ENCODE assay signal across 10 mouse cellular contexts in genomic region chr8:84793134-84793533, GRCm38 (mm10). TPM values are rescaled to one million over a fixed set of nuclear protein-coding genes. Genes with fewer than 3 reads are reported as not detected.
DNase-seq lines count a peak whose midpoint lies in the region; ATAC-seq lines count a peak whose summit lies in the region.
"Had no signal": no experiment of that assay in that cellular context is flagged by ENCODE, and none has a peak within 500 bp of the region (broad histone marks: within the 10 kb centered on the region; RNA-seq: fewer than 3 reads in every experiment).

No protein-coding gene starts in this region.

- H3K27ac ChIP-seq in hindbrain, embryonic 15.5 days (replicated peaks) = peak overlapping the region; percentile 90
- no peak overlapping the region for H3K27ac ChIP-seq in hindbrain, embryonic 10.5 days
- peak overlapping the region; percentile 75 for H3K27ac ChIP-seq in hindbrain, embryonic 16.5 days (ENCODE audit: low read depth, low read length)
- H3K27ac ChIP-seq: kidney, postnatal 0 days had no signal

- H3K9ac ChIP-seq in hindbrain, embryonic 15.5 days = no peak overlapping the region
- no peak overlapping the region for H3K9ac ChIP-seq in hindbrain, embryonic 16.5 days (ENCODE audit: low read depth, low read length)

- peaks cover 73% of the 10 kb centered on the region for H3K27me3 ChIP-seq in hindbrain, embryonic 15.5 days
- peaks cover 100% of the 10 kb centered on the region for H3K27me3 ChIP-seq in hindbrain, embryonic 10.5 days (ENCODE audit: insufficient read depth, poor library complexity, severe bottlenecking)
- peaks cover 37% of the 10 kb centered on the region for H3K27me3 ChIP-seq in hindbrain, embryonic 16.5 days (replicated peaks; ENCODE audit: control insufficient read depth, insufficient read depth, low read length)

- H3K4me1 ChIP-seq in hindbrain, embryonic 15.5 days (replicated peaks) = peaks cover 70% of the 10 kb centered on the region
- H3K4me1 ChIP-seq in hindbrain, embryonic 10.5 days (replicated peaks) = peaks cover 5% of the 10 kb centered on the region; the same call in 1 of the 2 replicates
- H3K4me1 ChIP-seq in hindbrain, embryonic 16.5 days (ENCODE audit: control insufficient read depth, insufficient read depth, low read depth, low read length) = peaks cover 34% of the 10 kb centered on the region

- H3K36me3 ChIP-seq in hindbrain, embryonic 15.5 days = no peaks in the 10 kb centered on the region
- H3K36me3 ChIP-seq in hindbrain, embryonic 10.5 days = no peaks in the 10 kb centered on the region
- H3K36me3 ChIP-seq in hindbrain, embryonic 16.5 days (ENCODE audit: control insufficient read depth, insufficient read depth, low read length) = no peaks in the 10 kb centered on the region

- ATAC-seq in hindbrain, embryonic 15.5 days (ENCODE audit: low FRiP score, low read depth) = no peak
- no peak for ATAC-seq in hindbrain, embryonic 16.5 days

- no peak for DNase-seq in hindbrain, embryonic 10.5 days (ENCODE audit: low spot score)
- DNase-seq in right cerebral cortex, postnatal 25 days = peak; percentile 59
- no peak for DNase-seq in right cerebral cortex, adult 2 months (ENCODE audit: low spot score in 2 of 2)
- no peak for DNase-seq in retina, postnatal 1 day
- no peak for DNase-seq in lung, postnatal 36 days
- DNase-seq: lung, adult 2 months had no signal

- no peak overlapping the region for H3K4me3 ChIP-seq in hindbrain, embryonic 15.5 days
- no peak overlapping the region for H3K4me3 ChIP-seq in hindbrain, embryonic 10.5 days
- H3K4me3 ChIP-seq in hindbrain, embryonic 16.5 days (ENCODE audit: low read length) = no peak overlapping the region

- H3K4me2 ChIP-seq in hindbrain, embryonic 15.5 days = peak overlapping the region; percentile 40
- no peak overlapping the region for H3K4me2 ChIP-seq in hindbrain, embryonic 16.5 days (ENCODE audit: low read length)

- WGBS in hindbrain, embryonic 15.5 days = 80% methylated on average over 9 of the region's 9 CpGs
- WGBS in hindbrain, embryonic 10.5 days = 87% methylated on average over 9 of the region's 9 CpGs
- 80% methylated on average over 9 of the region's 9 CpGs for WGBS in hindbrain, embryonic 16.5 days

- H3K9me3 ChIP-seq in hindbrain, embryonic 15.5 days = no peaks in the 10 kb centered on the region
- H3K9me3 ChIP-seq in hindbrain, embryonic 10.5 days = no peaks in the 10 kb centered on the region
- no peaks in the 10 kb centered on the region for H3K9me3 ChIP-seq in hindbrain, embryonic 16.5 days (ENCODE audit: control insufficient read depth, low read length)
- H3K9me3 ChIP-seq: embryonic facial prominence, embryonic 13.5 days had no signal

RNA-seq across cellular contexts. Expression of gene Nfix, which starts 7.0 kb away (rescaled TPM):
- 71.2 and 87.6 TPM in 2 replicates for polyA plus RNA-seq in hindbrain, embryonic 15.5 days (2015; fragmentation: Nextera tagmentation; extraction: Ambion mirVana)
- polyA plus RNA-seq in hindbrain, embryonic 10.5 days (2016; fragmentation: Nextera tagmentation; extraction: Ambion mirVana) = 0.07 and 0.29 TPM in 2 replicates
- 94.3 and 109 TPM in 2 replicates for polyA plus RNA-seq in hindbrain, embryonic 16.5 days (2015; fragmentation: Nextera tagmentation; extraction: Ambion mirVana)

RNA-seq across cellular contexts. Expression of gene Dand5, which starts 29.5 kb away (rescaled TPM):
- polyA plus RNA-seq in hindbrain, embryonic 15.5 days (2015; fragmentation: Nextera tagmentation; extraction: Ambion mirVana) = 14.0 and 15.1 TPM in 2 replicates
- polyA plus RNA-seq in hindbrain, embryonic 10.5 days (2016; fragmentation: Nextera tagmentation; extraction: Ambion mirVana) = 3.8 and 5.5 TPM in 2 replicates
- 15.4 and 17.1 TPM in 2 replicates for polyA plus RNA-seq in hindbrain, embryonic 16.5 days (2015; fragmentation: Nextera tagmentation; extraction: Ambion mirVana)

RNA-seq across cellular contexts. Expression of gene Gadd45gip1, which starts 38.2 kb away (rescaled TPM):
- polyA plus RNA-seq in hindbrain, embryonic 15.5 days (2015; fragmentation: Nextera tagmentation; extraction: Ambion mirVana) = 39.7 and 40.6 TPM in 2 replicates
- polyA plus RNA-seq in hindbrain, embryonic 10.5 days (2016; fragmentation: Nextera tagmentation; extraction: Ambion mirVana) = 43.7 and 45.8 TPM in 2 replicates
- polyA plus RNA-seq in hindbrain, embryonic 16.5 days (2015; fragmentation: Nextera tagmentation; extraction: Ambion mirVana) = 40.6 and 40.7 TPM in 2 replicates

RNA-seq across cellular contexts. Expression of gene Rad23a, which starts 47.3 kb away (rescaled TPM):
- polyA plus RNA-seq in hindbrain, embryonic 15.5 days (2015; fragmentation: Nextera tagmentation; extraction: Ambion mirVana) = 79.1 and 85.9 TPM in 2 replicates
- polyA plus RNA-seq in hindbrain, embryonic 10.5 days (2016; fragmentation: Nextera tagmentation; extraction: Ambion mirVana) = 115 TPM in 2 replicates
- 78.2 and 95.4 TPM in 2 replicates for polyA plus RNA-seq in hindbrain, embryonic 16.5 days (2015; fragmentation: Nextera tagmentation; extraction: Ambion mirVana)

RNA-seq across cellular contexts. Expression of gene Calr, which starts 53.6 kb away (rescaled TPM):
- polyA plus RNA-seq in hindbrain, embryonic 15.5 days (2015; fragmentation: Nextera tagmentation; extraction: Ambion mirVana) = 700 and 710 TPM in 2 replicates
- polyA plus RNA-seq in hindbrain, embryonic 10.5 days (2016; fragmentation: Nextera tagmentation; extraction: Ambion mirVana) = 783 and 812 TPM in 2 replicates
- polyA plus RNA-seq in hindbrain, embryonic 16.5 days (2015; fragmentation: Nextera tagmentation; extraction: Ambion mirVana) = 743 and 792 TPM in 2 replicates

Comparison
In these comparisons a context has a peak if more than half of its experiments do, and no peak if none do; other contexts are left out.
1. RNA of gene Nfix, which starts 7.0 kb away (polyA plus RNA-seq): 94.3 to 109 TPM in hindbrain, embryonic 16.5 days and 71.2 to 87.6 TPM in hindbrain, embryonic 15.5 days; 0.07 to 0.29 TPM in hindbrain, embryonic 10.5 days; every median in the first group is over 10 times any median in the second.